Mouse (Mus musculus) kidney, embryonic 15.5 days (tissue): ENCODE data around the gene Glra2. TPM values are rescaled to one million over a fixed set of nuclear protein-coding genes. Genes with fewer than 3 reads are reported as not detected.
"Not testable (repeated sequence)": the region's sequence is repeated elsewhere in the genome, so short reads cannot be mapped to it uniquely, and the experiment has no call there.

Experiments used
- ATAC-seq: fragments of 200-750 bp; cut with Nextera tagmentation; replicated peaks from 2 replicates; pipeline ENCODE4 v1.8.0; 2017; ENCODE audit warnings: moderate TSS enrichment; ENCODE audit not compliant: low FRiP score
- H3K27ac ChIP-seq: fragments of 300-500 bp; sonication (generic); 2 replicates; pipeline ENCODE4 v1.5.1; 2015; ENCODE audit warnings: mild to moderate bottlenecking, inconsistent platforms
- H3K27me3 ChIP-seq: fragments of 300-500 bp; sonication (generic); 2 replicates; pipeline ENCODE4 v1.6.1; 2015; ENCODE audit warnings: inconsistent platforms
- H3K36me3 ChIP-seq: fragments of 300-500 bp; sonication (generic); 2 replicates; pipeline ENCODE4 v1.6.1; 2015; ENCODE audit warnings: inconsistent platforms
- H3K4me1 ChIP-seq: fragments of 300-500 bp; sonication (generic); 2 replicates; pipeline ENCODE4 v1.6.1; 2015; ENCODE audit warnings: inconsistent platforms
- H3K4me2 ChIP-seq: fragments of 300-500 bp; sonication (generic); 2 replicates; pipeline ENCODE4 v1.6.1; 2015; ENCODE audit warnings: moderate library complexity, mild to moderate bottlenecking, inconsistent platforms
- H3K4me3 ChIP-seq: fragments of 300-500 bp; sonication (generic); replicated peaks from 2 replicates; pipeline ENCODE4 v1.5.1; 2015; ENCODE audit warnings: mild to moderate bottlenecking, inconsistent platforms
- H3K9ac ChIP-seq: fragments of 300-500 bp; sonication (generic); 2 replicates; pipeline ENCODE4 v1.6.1; 2015; ENCODE audit warnings: mild to moderate bottlenecking, inconsistent platforms
- H3K9me3 ChIP-seq: fragments of 300-500 bp; sonication (generic); replicated peaks from 2 replicates; pipeline ENCODE4 v1.6.1; 2016; ENCODE audit warnings: inconsistent platforms
- WGBS: fragments of 180-500 bp; shearing (Covaris S2); methylation state at CpG from one replicate; pipeline ENCODE4 v1.1.7; 2015; ENCODE audit warnings: mixed read lengths; 5-methylcytosine and 5-hydroxymethylcytosine counted together
- polyA plus RNA-seq: library from polyadenylated mRNA; unstranded; fragments of >200 nt; fragmentation: Nextera tagmentation; extraction: Ambion mirVana; gene quantifications from 2 replicates; pipeline ENCODE4 v1.2.1, GENCODE M21; 2015

Gene Glra2
- polyA plus RNA-seq: not detected in 2 replicates

DNA sequence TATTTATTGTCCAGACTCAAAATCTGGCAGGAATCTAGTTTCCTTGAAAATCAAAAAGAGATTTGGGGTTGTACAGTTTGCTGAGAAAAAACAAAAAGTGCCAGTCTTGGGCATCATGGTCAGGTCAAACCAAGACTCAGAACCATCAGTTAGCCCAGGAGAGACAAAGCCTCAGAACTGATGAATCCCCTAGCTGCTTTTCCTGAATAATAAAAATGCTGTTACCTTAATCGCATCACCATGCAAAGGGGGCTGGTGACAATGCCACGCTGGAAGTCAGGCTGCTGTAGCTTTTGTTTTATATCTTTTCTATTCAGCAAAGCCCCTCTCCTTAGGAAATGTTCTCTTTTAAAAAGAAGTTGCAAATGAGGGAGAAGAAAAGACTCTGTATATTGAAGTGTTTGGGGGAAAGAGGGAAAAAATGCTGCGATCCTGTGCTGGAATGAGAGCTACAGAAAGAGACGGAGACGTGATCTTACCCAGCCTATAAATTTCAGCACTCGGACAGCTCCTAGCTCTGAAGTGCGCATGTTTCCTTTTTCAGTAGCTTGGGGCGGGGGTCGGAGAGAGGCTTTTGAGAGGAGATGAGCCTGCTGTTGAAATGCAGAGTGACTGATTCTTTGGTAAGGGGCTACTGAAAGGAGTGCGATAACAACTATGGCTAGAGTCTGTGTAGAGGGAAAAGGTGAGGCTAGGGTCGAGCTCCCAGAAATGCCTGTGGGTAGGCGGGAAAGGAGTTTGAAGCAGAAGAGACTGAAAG is at the start of gene Glra2:
TSS of gene Glra2 (minus strand) at position 455 of the 760 bp plus-strand sequence.
- peak within 1 kb of the TSS; percentile 59 for H3K4me2 ChIP-seq
- peaks cover 5% of the 10 kb centered on the region; the same call in 1 of the 2 replicates for H3K27me3 ChIP-seq
- no peak within 1 kb of the TSS for H3K9ac ChIP-seq
- H3K4me3 ChIP-seq: peak within 1 kb of the TSS; percentile 26
- H3K36me3 ChIP-seq: no peaks in the 10 kb centered on the region
- no peak within 1 kb of the TSS for H3K27ac ChIP-seq
- 19% methylated on average over 12 of the region's 12 CpGs for WGBS
- ATAC-seq: peak; percentile 56; the same call in 1 of the 2 replicates
- H3K4me1 ChIP-seq: no peaks in the 10 kb centered on the region
- no peaks in the 10 kb centered on the region for H3K9me3 ChIP-seq

GRCm38 (mm10) chrX:165362798-165363197 is 35.6 kb upstream of the Glra2 start:
- 64% methylated on average over 1 of the region's 1 CpGs for WGBS
- H3K9me3 ChIP-seq: no peaks in the 10 kb centered on the region
- H3K9ac ChIP-seq: no peak overlapping the region
- no peaks in the 10 kb centered on the region for H3K36me3 ChIP-seq
- ATAC-seq: no peak
- no peak overlapping the region for H3K4me2 ChIP-seq
- no peak overlapping the region for H3K27ac ChIP-seq
- H3K4me1 ChIP-seq: no peaks in the 10 kb centered on the region
- no peaks in the 10 kb centered on the region for H3K27me3 ChIP-seq
- no peak overlapping the region for H3K4me3 ChIP-seq

DNA sequence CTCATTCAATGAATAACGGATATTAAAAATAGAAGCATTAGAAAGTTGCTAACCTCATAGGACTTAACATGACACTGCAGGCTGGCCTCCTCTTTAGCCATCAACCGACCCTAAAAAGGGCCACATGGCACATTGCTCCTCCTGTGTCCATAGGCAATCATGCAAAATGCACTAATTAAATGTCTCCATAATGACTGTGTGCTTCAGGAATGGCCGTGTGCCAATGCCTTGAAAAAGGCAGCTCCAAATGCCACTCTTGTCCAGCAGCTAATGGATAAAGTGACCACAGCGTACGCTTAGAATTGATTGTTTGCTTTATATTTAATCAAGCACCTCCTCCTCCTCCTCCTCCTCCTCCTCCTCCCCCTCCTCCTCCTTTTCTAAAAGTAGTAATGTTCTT is 17.4 kb upstream of the Glra2 start:
- Histone ChIP-seq H3K4me2 (no peak overlapping the region), H3K27me3 (no peaks in the 10 kb centered on the region), H3K27ac (no peak overlapping the region), H3K36me3 (no peaks in the 10 kb centered on the region), H3K4me1 (no peaks in the 10 kb centered on the region), H3K4me3 (no peak overlapping the region), H3K9ac (no peak overlapping the region), H3K9me3 (no peaks in the 10 kb centered on the region)
- 83% methylated on average over 5 of the region's 5 CpGs for WGBS
- no peak for ATAC-seq

DNA sequence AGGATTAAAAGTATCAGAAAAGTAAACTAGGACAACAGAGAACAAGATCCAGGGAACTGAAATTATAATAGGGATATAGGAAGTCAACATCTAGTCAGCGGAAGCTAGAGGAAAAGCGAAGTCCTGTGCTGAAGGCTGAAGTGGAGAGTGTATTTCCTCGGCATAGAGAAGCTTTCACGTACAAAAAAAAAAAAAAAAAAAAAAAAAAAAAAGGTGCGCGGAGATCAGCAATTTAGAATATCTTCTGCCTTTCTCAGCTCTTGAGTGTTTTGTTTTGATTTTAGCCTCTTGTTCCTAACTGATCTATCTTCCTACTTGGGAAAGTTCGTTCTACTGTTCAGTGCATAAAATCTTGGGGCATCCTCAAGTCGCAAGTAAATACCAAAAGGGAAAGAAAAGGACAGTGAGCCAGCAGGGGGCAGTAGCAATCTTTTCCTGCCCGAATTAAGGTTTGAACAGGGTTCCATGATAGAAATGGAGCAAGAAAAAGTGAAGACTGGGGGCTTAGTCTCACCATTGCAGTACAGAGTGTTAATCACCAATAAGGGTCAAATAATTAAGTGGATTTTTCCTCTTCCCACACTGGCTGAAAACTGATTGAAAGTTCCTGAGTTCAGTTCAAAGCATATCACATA is 623 bp upstream of the Glra2 start:
- H3K9ac ChIP-seq: no peak overlapping the region
- H3K4me3 ChIP-seq: peak overlapping the region; percentile 26
- peaks cover 3% of the 10 kb centered on the region; the same call in 1 of the 2 replicates for H3K27me3 ChIP-seq
- ATAC-seq: no peak
- 14% methylated on average over 9 of the region's 9 CpGs for WGBS
- no peaks in the 10 kb centered on the region for H3K9me3 ChIP-seq
- no peaks in the 10 kb centered on the region for H3K4me1 ChIP-seq
- peak overlapping the region; percentile 59 for H3K4me2 ChIP-seq
- H3K27ac ChIP-seq: no peak overlapping the region
- H3K36me3 ChIP-seq: no peaks in the 10 kb centered on the region

- no peaks in the 10 kb centered on the region for H3K9me3 ChIP-seq
- ATAC-seq: no peak
- no peak overlapping the region for H3K4me2 ChIP-seq
- H3K4me1 ChIP-seq: no peaks in the 10 kb centered on the region
- no peak overlapping the region for H3K9ac ChIP-seq
- whole genome bisulfite sequencing: 72% methylated on average over 1 of the region's 1 CpGs
- H3K27ac ChIP-seq: no peak overlapping the region
- no peaks in the 10 kb centered on the region for H3K36me3 ChIP-seq
- no peaks in the 10 kb centered on the region for H3K27me3 ChIP-seq
- no peak overlapping the region for H3K4me3 ChIP-seq
Observed at GRCm38 (mm10) chrX:165193550-165193949, 133.6 kb downstream of the Glra2 start.

DNA sequence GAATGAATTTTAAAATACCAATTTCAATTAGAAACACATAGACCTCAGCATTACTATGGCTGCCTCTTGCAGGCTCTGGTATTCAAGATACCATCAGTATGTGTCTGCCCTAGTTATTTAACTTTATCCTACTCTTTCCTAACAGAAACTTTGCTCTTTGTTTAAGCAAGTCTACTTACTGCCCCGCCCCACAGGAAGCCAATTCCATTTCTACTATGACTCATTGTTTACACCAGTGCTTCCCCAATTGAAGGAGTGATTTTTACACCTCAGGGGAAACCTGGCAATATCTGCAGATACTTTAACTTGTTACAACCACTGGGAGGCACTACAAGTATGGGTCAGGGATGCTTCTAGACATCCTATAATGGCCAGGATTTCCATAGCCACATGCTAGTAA is 136.0 kb downstream of the Glra2 start:
- 0 out of 2 replicates have a peak, but pooled peaks cover 3% of the 10 kb centered on the region for H3K27me3 ChIP-seq
- no peak overlapping the region for H3K4me3 ChIP-seq
- no peak overlapping the region for H3K9ac ChIP-seq
- no peaks in the 10 kb centered on the region for H3K4me1 ChIP-seq
- no peak for ATAC-seq
- no peak overlapping the region for H3K4me2 ChIP-seq
- no peaks in the 10 kb centered on the region for H3K9me3 ChIP-seq
- 43% methylated on average over 1 of the region's 1 CpGs for WGBS
- H3K36me3 ChIP-seq: no peaks in the 10 kb centered on the region
- no peak overlapping the region for H3K27ac ChIP-seq

DNA sequence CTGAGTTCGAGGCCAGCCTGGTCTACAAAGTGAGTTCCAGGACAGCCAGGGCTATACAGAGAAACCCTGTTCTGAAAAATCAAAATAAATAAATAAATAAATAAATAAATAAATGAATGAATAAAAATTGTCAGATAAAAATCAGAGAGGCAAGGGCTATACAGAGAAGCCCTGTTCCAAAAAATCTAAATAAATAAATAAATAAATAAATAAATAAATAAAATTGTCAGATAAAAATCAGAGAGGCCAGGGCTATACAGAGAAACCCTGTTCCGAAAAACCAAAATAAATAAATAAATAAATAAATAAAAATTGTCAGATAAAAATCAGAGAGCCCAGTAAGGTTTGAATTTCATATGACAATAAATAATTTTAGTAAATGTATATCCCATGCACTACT is 144.2 kb downstream of the Glra2 start:
- not testable (repeated sequence) for H3K9me3 ChIP-seq, H3K27ac ChIP-seq
- WGBS: 90% methylated on average over 2 of the region's 2 CpGs

DNA sequence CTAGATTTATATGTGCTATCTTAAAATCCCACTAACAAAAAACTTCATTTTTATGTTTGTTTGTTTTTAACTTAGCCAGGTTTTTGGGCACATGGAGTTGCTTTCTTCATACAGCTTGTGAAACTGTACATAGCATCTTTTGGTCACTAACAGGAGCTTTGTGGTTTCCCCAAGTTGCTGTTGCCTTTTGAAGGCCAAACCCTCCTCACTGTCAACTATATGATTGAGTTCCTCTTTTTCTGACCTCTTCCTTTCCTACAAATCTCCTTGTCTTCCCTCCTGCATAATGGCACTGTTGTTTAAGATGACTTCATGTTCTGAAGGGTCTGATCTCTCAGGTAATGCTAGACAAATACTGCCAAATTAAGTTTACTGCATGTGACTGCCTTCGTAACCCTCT is 170.6 kb downstream of the Glra2 start:
- no peak overlapping the region for H3K27ac ChIP-seq
- no peaks in the 10 kb centered on the region for H3K36me3 ChIP-seq

More for the DNA sequence above, 144.2 kb downstream of the Glra2 start:
- not testable (repeated sequence) for H3K27me3 ChIP-seq, H3K4me2 ChIP-seq, ATAC-seq, H3K4me1 ChIP-seq, H3K9ac ChIP-seq, H3K4me3 ChIP-seq, H3K36me3 ChIP-seq

GRCm38 (mm10) chrX:165104171-165104570 is 223.0 kb downstream of the Glra2 start:
- Histone ChIP-seq H3K4me1 (no peaks in the 10 kb centered on the region), H3K4me2 (no peak overlapping the region), H3K36me3 (no peaks in the 10 kb centered on the region), H3K27me3 (no peaks in the 10 kb centered on the region), H3K27ac (no peak overlapping the region), H3K9ac (no peak overlapping the region), H3K4me3 (no peak overlapping the region), H3K9me3 (no peaks in the 10 kb centered on the region)
- ATAC-seq: no peak
- 82% methylated on average over 1 of the region's 1 CpGs for WGBS

More for the DNA sequence above, 170.6 kb downstream of the Glra2 start:
- no peak for ATAC-seq
- Histone ChIP-seq H3K4me2 (no peak overlapping the region), H3K4me3 (no peak overlapping the region), H3K9ac (no peak overlapping the region), H3K4me1 (no peaks in the 10 kb centered on the region), H3K27me3 (no peaks in the 10 kb centered on the region), H3K9me3 (no peaks in the 10 kb centered on the region)
- 58% methylated on average over 1 of the region's 1 CpGs for WGBS
